Mouse (Mus musculus) embryonic facial prominence, embryonic 13.5 days (tissue): ENCODE results near the gene Nxph1. TPM values are rescaled to one million over a fixed set of nuclear protein-coding genes. Genes with fewer than 3 reads are reported as not detected.

Experiments
- ATAC-seq: fragments of 200-750 bp; cut with Nextera tagmentation; 2 replicates; pipeline ENCODE4 v1.8.0; 2017; ENCODE audit warnings: low read depth; ENCODE audit not compliant: insufficient number of reproducible peaks, insufficient read depth, low FRiP score, low TSS enrichment
- H3K27ac ChIP-seq: fragments of 300-500 bp; sonication (generic); 2 replicates; pipeline ENCODE4 v1.5.1; 2015; ENCODE audit warnings: moderate library complexity, mild to moderate bottlenecking, inconsistent platforms
- H3K27me3 ChIP-seq: fragments of 300-500 bp; sonication (generic); 2 replicates; pipeline ENCODE4 v1.6.1; 2015; ENCODE audit warnings: mild to moderate bottlenecking, inconsistent platforms
- H3K36me3 ChIP-seq: fragments of 300-500 bp; sonication (generic); 2 replicates; pipeline ENCODE4 v1.6.1; 2015; ENCODE audit warnings: mild to moderate bottlenecking, inconsistent platforms
- H3K4me1 ChIP-seq: fragments of 300-500 bp; sonication (generic); 2 replicates; pipeline ENCODE4 v1.6.1; 2015; ENCODE audit warnings: inconsistent platforms
- H3K4me2 ChIP-seq: fragments of 300-500 bp; sonication (generic); 2 replicates; pipeline ENCODE4 v1.6.1; 2015; ENCODE audit warnings: moderate library complexity, mild to moderate bottlenecking, inconsistent platforms
- H3K4me3 ChIP-seq: fragments of 300-500 bp; sonication (generic); 2 replicates; pipeline ENCODE4 v1.5.1; 2015; ENCODE audit warnings: mild to moderate bottlenecking, inconsistent platforms
- H3K9ac ChIP-seq: fragments of 300-500 bp; sonication (generic); 2 replicates; pipeline ENCODE4 v1.6.1; 2015; ENCODE audit warnings: mild to moderate bottlenecking, inconsistent platforms
- H3K9me3 ChIP-seq: fragments of 300-500 bp; sonication (generic); 2 replicates; pipeline ENCODE4 v1.6.1; 2016; ENCODE audit warnings: inconsistent platforms
- WGBS: fragments of 180-500 bp; shearing (Covaris S2); methylation state at CpG from one replicate; pipeline ENCODE4 v1.1.7; 2015; ENCODE audit warnings: mixed read lengths; 5-methylcytosine and 5-hydroxymethylcytosine counted together
- polyA plus RNA-seq: library from polyadenylated mRNA; unstranded; fragments of >200 nt; fragmentation: Nextera tagmentation; extraction: Ambion mirVana; gene quantifications from 2 replicates; pipeline ENCODE4 v1.2.1, GENCODE M21; 2015

The Nxph1 gene
- 2.9 and 3.2 TPM in 2 replicates for polyA plus RNA-seq

DNA sequence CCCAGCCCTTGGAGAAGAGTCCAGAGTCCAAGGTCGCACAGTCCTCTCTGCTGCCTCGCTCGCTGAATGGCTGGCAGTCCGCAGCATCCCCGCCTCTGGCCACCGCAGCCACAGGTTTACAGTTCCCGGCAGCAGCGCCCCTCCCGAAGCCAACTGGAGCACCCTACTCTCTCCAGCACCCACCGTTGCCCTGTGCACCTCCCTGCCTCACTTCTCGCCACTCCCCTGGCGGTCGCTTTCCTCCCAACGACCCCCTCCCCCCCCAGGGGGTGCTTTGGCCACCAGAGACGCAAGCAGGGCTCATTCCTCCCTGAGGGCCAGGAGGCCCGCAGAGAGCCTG is at the start of gene Nxph1:
Nxph1 (plus strand) TSS at position 301 of the 340 bp plus-strand sequence.
- Histone ChIP-seq H3K36me3 (no peaks in the 10 kb centered on the region), H3K9ac (no peak within 1 kb of the TSS), H3K27me3 (peaks cover 78% of the 10 kb centered on the region), H3K4me2 (peak within 1 kb of the TSS; percentile 67), H3K27ac (no peak within 1 kb of the TSS), H3K4me3 (peak within 1 kb of the TSS; percentile 42), H3K4me1 (peaks cover 35% of the 10 kb centered on the region), H3K9me3 (no peaks in the 10 kb centered on the region)
- 0 out of 2 replicates have a peak, but pooled peaks have one; percentile 17 for ATAC-seq
- 2% methylated on average over 16 of the region's 16 CpGs for WGBS

DNA sequence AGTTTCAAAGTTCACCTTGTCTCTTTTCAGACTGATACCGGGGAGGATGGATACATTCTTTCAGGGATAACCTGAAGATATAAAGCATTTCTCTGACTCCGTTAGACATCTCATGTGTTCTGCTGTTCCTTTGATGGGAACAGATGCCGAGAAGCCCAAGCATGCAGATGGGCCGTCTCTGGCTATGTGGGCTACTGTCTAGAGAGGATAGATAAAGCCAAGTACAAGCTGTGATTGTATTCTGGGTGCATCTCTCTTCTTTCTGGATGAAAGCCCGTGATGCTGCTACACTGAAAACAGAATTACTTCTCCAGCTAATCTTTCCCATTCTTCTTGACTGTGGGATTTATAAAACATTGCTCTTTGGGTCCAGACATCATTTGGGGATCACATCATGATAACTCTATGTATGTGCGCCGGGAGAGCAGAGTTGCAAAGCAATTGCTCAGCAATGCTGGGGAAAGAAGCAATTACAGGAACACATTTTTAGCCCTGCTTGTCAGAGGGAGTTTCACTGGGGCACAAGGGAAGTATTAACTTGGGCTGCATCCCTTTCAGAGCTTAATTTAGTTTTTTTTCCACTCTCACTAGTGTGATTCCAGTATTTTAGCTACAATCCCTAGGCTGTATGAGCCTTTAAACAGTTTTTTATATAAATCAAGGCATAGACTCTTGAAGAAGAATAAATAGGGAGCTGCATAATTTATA is 48.1 kb upstream of the Nxph1 start:
- H3K36me3 ChIP-seq, result no peaks in the 10 kb centered on the region
- ATAC-seq, result no peak
- peaks cover 8% of the 10 kb centered on the region; the same call in 1 of the 2 replicates for H3K4me1 ChIP-seq
- no peak overlapping the region for H3K4me2 ChIP-seq
- H3K4me3 ChIP-seq, result no peak overlapping the region
- no peak overlapping the region for H3K9ac ChIP-seq
- no peaks in the 10 kb centered on the region for H3K9me3 ChIP-seq
- no peak overlapping the region for H3K27ac ChIP-seq
- H3K27me3 ChIP-seq, result no peaks in the 10 kb centered on the region
- WGBS, result 75% methylated on average over 7 of the region's 7 CpGs

DNA sequence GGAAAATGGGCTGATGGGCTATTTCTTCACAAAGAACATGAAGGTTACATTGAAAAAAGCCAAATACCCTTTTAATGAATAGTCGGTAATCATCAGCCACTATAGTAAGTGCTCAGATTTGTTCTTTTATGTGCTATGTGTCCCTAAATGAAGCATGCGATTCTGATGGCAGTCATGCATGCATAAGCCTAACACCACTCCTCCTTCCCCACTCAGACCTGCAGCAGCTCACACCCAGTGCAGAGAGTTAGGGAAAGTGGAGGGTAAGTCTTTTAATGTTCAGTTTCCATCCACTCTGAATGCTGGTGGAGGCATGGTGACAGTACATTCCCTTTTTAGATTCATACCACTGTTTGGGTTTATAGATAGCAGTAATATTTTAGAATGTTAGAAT is 47.5 kb upstream of the Nxph1 start:
- Histone ChIP-seq H3K4me1 (peaks cover 8% of the 10 kb centered on the region; the same call in 1 of the 2 replicates), H3K36me3 (no peaks in the 10 kb centered on the region), H3K27ac (no peak overlapping the region), H3K4me2 (no peak overlapping the region), H3K4me3 (no peak overlapping the region), H3K27me3 (no peaks in the 10 kb centered on the region), H3K9me3 (no peaks in the 10 kb centered on the region), H3K9ac (no peak overlapping the region)
- 71% methylated on average over 2 of the region's 2 CpGs for WGBS
- ATAC-seq, result no peak

DNA sequence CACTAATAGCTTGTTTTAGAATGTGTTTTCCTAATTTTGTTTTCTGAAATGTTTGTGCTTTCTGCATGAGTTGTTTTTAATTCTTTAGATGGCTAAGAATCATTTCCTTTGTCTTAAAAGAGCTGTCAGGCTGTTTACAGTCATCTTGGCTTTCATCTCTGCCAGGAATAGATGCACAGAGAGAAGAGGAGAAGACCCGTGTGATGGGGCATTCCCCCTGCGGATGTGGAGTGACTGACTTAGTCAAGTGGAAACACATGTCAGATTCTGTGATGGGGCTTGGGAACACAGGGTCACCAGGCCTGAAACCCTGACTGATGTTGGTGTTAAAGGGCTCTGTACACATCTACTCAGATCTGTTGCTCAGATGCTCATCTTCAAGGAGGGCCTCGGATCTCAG is 40.3 kb upstream of the Nxph1 start:
- no peaks in the 10 kb centered on the region for H3K4me1 ChIP-seq
- H3K27ac ChIP-seq, result no peak overlapping the region
- H3K9ac ChIP-seq, result no peak overlapping the region
- H3K36me3 ChIP-seq, result no peaks in the 10 kb centered on the region
- H3K4me3 ChIP-seq, result no peak overlapping the region
- ATAC-seq, result no peak
- no peak overlapping the region for H3K4me2 ChIP-seq
- H3K9me3 ChIP-seq, result no peaks in the 10 kb centered on the region
- no peaks in the 10 kb centered on the region for H3K27me3 ChIP-seq
- 19% methylated on average over 3 of the region's 3 CpGs for WGBS

DNA sequence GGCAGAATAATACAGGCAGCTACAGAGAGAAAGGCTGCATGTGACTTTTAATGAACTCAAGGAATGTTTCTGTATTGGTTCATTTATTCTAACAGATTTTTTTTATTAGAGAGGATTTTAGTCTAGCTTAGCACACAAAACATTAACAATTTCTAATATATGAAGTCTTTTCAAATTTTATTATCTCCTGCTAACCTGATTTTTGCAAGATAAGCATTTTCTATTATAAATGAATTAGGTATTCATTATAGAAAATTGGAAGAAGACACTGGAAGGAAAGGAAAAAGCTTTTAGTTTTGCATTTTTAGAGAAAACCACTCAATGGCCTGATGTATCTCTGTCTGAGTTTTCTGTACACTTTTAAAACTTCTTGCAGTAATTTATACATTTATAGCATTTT is 34.8 kb upstream of the Nxph1 start:
- Histone ChIP-seq H3K27me3 (no peaks in the 10 kb centered on the region), H3K4me1 (no peaks in the 10 kb centered on the region), H3K9me3 (no peaks in the 10 kb centered on the region), H3K36me3 (no peaks in the 10 kb centered on the region), H3K4me2 (no peak overlapping the region), H3K9ac (no peak overlapping the region), H3K27ac (no peak overlapping the region), H3K4me3 (no peak overlapping the region)
- no peak for ATAC-seq

DNA sequence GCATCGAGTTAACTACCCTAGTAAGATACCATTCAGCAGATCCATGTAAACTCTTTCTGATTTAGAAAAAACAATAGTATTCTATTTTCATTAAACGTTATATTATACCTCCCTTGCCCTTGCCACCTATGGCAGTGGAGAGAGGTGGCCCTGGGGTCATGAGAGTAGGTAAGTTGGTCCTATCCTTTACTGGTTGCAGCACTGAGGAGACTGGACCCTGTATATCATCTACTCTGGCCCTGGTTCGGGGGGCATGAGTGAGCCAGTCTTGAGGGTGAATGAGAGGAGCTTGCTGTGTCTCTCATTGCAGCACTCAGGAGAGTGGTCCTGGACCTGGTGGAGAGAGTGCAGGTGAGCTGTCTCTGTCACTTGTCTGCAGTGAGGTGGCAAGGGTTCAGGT is 33.5 kb upstream of the Nxph1 start:
- Histone ChIP-seq H3K36me3 (no peaks in the 10 kb centered on the region), H3K9me3 (no peaks in the 10 kb centered on the region), H3K27ac (no peak overlapping the region), H3K4me3 (no peak overlapping the region), H3K9ac (no peak overlapping the region), H3K4me2 (no peak overlapping the region), H3K4me1 (no peaks in the 10 kb centered on the region), H3K27me3 (no peaks in the 10 kb centered on the region)
- 81% methylated on average over 3 of the region's 3 CpGs for WGBS
- no peak for ATAC-seq

DNA sequence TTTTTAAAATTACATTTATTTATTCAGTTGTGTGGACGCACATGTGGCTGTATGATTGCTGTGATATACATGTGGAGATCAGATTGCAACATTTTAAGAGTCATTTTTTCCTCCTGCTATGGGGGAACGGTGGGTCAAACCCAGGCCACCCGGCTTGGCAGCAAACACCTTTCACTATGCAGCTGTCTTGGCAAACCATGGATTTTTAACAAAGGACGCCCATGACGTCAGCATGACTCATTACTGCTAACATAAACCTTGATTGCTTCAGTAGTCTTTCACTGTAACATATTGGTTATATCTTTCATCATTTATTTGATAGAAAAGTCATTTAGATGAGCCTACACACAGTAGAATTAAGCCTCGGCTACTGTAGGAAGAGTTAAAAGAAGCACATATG is 23.8 kb upstream of the Nxph1 start:
- no peak for ATAC-seq
- 60% methylated on average over 6 of the region's 6 CpGs for WGBS

DNA sequence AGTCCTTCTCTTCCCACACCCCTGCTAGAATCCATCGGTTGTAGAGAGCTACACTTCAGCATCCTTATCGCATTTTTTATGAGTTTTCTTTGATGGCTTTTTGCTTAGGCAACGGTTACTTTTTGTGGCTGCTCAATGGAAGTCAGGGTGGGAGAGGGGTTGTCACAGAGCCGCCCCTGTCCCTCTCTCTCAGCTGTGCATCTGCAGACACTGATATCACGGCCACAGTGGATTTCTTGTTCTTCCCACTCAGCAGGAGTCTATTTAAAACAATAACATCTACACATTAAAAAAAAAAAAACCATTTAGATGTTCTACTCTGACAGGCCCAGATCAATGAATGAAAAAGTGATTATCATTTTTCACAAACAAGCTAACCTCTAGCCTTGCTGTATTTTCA is 13.0 kb upstream of the Nxph1 start:
- Histone ChIP-seq H3K4me1 (no peaks in the 10 kb centered on the region), H3K4me2 (no peak overlapping the region), H3K9me3 (no peaks in the 10 kb centered on the region), H3K9ac (no peak overlapping the region), H3K27me3 (peaks cover 18% of the 10 kb centered on the region), H3K36me3 (no peaks in the 10 kb centered on the region), H3K4me3 (no peak overlapping the region), H3K27ac (no peak overlapping the region)
- 60% methylated on average over 5 of the region's 5 CpGs for WGBS
- ATAC-seq, result no peak

More for the DNA sequence above, 23.8 kb upstream of the Nxph1 start:
- no peak overlapping the region for H3K27ac ChIP-seq
- H3K4me1 ChIP-seq, result no peaks in the 10 kb centered on the region
- no peak overlapping the region for H3K4me3 ChIP-seq
- H3K9ac ChIP-seq, result no peak overlapping the region
- H3K27me3 ChIP-seq, result no peaks in the 10 kb centered on the region
- no peak overlapping the region for H3K4me2 ChIP-seq
- H3K9me3 ChIP-seq, result no peaks in the 10 kb centered on the region
- no peaks in the 10 kb centered on the region for H3K36me3 ChIP-seq

DNA sequence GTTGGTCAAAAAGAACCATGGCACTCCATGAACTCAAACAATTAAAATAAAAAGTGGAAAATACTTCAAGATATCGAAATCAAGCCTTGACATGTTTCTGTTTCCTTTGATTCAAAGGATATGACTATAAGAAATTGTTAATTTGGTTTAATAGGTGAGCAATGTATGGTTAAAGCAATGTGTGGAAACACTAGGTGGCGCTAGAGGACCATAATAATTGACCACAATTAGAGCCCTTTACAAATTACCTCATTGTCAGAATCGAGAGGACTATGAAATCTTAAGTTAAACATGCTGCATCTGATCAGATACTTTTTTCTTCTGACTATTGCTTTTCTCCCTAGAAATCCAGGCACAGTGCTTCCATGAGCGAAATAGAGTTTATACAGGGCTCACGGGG is 12.5 kb upstream of the Nxph1 start:
- H3K27ac ChIP-seq, result no peak overlapping the region
- WGBS, result 12% methylated on average over 5 of the region's 5 CpGs
- H3K4me2 ChIP-seq, result peak overlapping the region; percentile 41
- H3K36me3 ChIP-seq, result no peaks in the 10 kb centered on the region
- no peaks in the 10 kb centered on the region for H3K4me1 ChIP-seq
- no peaks in the 10 kb centered on the region for H3K9me3 ChIP-seq
- H3K4me3 ChIP-seq, result no peak overlapping the region
- ATAC-seq, result no peak
- H3K9ac ChIP-seq, result no peak overlapping the region
- peaks cover 20% of the 10 kb centered on the region for H3K27me3 ChIP-seq

DNA sequence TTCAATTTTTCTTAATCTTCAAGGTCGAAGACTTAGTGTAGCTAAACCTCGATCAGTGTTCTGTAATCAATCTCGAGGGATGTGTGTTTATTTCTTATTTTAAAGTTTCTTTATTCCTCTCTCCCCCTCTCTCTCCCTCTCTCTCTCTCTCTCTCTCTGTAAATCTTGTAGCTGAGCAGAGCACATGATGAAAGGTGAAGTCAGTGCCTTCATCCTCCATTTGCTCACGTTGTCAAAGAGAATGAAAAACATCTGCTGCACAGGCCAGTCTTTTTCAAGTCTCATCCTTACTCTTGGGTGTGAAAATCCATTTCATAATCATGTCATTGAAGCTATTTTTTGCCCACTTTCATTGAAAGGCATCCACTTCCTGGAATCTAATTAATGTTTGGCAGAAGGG is 12.1 kb upstream of the Nxph1 start:
- Histone ChIP-seq H3K27ac (no peak overlapping the region), H3K4me2 (peak overlapping the region; percentile 41), H3K9me3 (no peaks in the 10 kb centered on the region), H3K4me3 (no peak overlapping the region), H3K36me3 (no peaks in the 10 kb centered on the region), H3K9ac (no peak overlapping the region), H3K4me1 (no peaks in the 10 kb centered on the region), H3K27me3 (peaks cover 20% of the 10 kb centered on the region)
- 15% methylated on average over 4 of the region's 4 CpGs for WGBS
- ATAC-seq, result no peak

DNA sequence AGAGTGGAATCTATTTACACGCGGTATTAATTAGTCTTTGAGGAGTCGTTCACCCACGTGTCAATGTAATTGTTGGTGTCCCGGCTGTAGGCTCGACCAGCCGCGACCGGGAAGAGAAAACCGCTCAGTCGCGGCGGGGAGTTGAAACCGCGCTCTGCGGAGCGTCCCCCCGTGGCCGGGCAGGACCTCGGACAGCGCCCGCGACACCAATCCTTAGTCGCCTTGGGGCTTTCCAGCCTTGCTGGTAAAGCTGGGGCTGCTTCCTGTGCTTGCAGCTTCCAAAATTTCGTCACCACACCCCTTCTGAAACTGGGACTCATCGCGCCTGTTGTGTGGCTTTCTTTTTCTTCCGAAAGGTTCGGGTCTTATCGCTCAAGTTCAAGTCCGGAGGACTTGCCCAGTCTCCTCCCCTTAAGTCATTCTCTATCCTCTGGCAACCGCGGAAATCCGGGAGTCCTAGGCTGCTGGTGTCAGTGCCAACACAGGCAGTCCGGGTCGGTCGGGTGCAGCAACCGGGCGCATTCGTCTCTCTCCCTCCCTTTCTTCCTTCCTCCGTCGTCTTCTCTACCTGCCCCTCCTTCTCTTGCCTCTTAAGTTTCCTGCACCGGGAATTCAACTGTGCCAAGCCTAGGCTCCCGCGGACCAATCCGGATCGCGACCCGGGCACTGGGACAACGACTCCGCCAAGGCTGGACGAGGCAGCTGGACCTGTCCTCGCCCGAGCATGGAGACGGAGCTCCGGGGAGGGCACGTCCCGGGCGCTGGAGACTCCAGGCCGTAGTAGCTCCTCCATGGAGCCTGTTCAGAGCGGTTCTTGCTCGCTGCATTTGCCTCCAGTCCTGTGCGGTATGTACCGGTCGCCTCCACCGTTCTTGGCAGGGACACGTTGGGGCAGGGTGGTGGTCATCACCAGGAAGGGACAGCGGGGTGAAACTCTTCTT is 510 bp downstream of the Nxph1 start:
- H3K27me3 ChIP-seq, result peaks cover 79% of the 10 kb centered on the region
- H3K9me3 ChIP-seq, result no peaks in the 10 kb centered on the region
- under 1% methylated on average over 68 of the region's 68 CpGs for WGBS
- no peak overlapping the region for H3K9ac ChIP-seq
- H3K4me2 ChIP-seq, result peak overlapping the region; percentile 67
- no peak overlapping the region for H3K27ac ChIP-seq
- peak overlapping the region; percentile 42 for H3K4me3 ChIP-seq
- H3K36me3 ChIP-seq, result no peaks in the 10 kb centered on the region
- H3K4me1 ChIP-seq, result peaks cover 35% of the 10 kb centered on the region
- ATAC-seq, result peak; percentile 50; the same call in 1 of the 2 replicates
